Mouse (Mus musculus): ENCODE results near the gene Olfr285.

Olfr285 gene
- long read RNA-seq, experiment 1, result 0 reads
- long read RNA-seq, experiment 2, result 0 reads

- intact Hi-C loops (cut with DNase I), result loop anchor here (10.0 kb wide), 1 partner anchor 1012 kb away; no protein-coding TSS in a partner anchor
These were observed at the start of gene Olfr285 for GRCm38 (mm10) chr15:98317177-98317724. TSS of gene Olfr285 (minus strand) at chr15:98317353.

GRCm38 (mm10) chr15:98340887-98341286, 23.7 kb upstream of the Olfr285 start, which contains the start of gene Olfr284:
TSS of gene Olfr284 (minus strand) at chr15:98340987.
- intact Hi-C loops (cut with DNase I), result no loop called here

GRCm38 (mm10) chr15:98315703-98316102, 1.4 kb downstream of the Olfr285 start:
- intact Hi-C loops (cut with DNase I), result loop anchor here (10.0 kb wide), 1 partner anchor 1011 kb away; no protein-coding TSS in a partner anchor

GRCm38 (mm10) chr15:98295628-98296551, 21.3 kb downstream of the Olfr285 start, which contains the start of gene Zfp641:
TSS of gene Zfp641 (minus strand) at chr15:98296161.
- intact Hi-C loops (cut with DNase I), result no loop called here

- intact Hi-C loops (cut with DNase I), result no loop called here
These were observed 23.5 kb downstream of the Olfr285 start for GRCm38 (mm10) chr15:98293651-98294050.

- intact Hi-C loops (cut with DNase I), result no loop called here
These were observed 28.6 kb downstream of the Olfr285 start for GRCm38 (mm10) chr15:98288566-98288965.

GRCm38 (mm10) chr15:98286418-98286817, 30.7 kb downstream of the Olfr285 start:
- intact Hi-C loops (cut with DNase I), result no loop called here
